Mouse (Mus musculus) bone marrow, adult 2 months (tissue): ENCODE measurements around the gene Tmprss4.

Source experiments
- CTCF ChIP-seq: fragments of 200-500 bp; IDR thresholded peaks from 2 replicates; pipeline ENCODE4 v1.5.1; 2011; ENCODE audit warnings: low read length, control low read depth; ENCODE audit not compliant: control insufficient read depth, insufficient read depth
- POLR2A ChIP-seq: fragments of 200-500 bp; IDR thresholded peaks from 2 replicates; pipeline ENCODE4 v1.6.1; 2011; ENCODE audit warnings: low read depth, mild to moderate bottlenecking, control low read depth, low read length, borderline replicate concordance; ENCODE audit not compliant: control insufficient read depth

DNA sequence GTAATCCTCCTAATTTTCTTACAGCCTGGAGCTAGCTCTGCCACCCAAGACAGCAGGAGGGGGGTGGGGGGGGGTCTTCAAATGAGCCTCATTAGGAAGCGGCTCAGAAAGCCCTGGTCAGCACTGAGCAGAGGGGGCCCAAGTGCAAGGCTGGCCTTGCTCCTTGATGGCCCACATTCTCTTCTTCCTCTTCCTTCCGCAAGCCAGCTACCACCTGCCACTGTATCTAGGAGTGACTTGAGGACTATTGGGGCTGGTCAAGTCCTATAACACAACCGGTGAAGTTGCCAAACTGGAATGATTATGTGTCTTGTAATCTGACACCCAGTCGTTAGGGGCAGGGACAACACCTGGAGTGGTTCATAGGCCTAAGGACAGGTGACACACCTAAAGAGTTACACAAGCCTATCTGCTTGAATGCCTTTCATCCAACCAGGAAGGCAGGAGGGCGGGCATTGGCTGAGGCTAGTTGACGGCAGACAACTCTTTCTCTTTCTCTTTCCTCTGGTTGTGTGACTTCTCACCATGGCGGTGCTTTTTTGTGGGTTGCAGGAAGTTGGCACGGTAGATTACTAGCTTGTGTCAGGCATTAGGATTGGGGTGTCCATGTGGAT, at the start of gene Tmprss4:
- TF ChIP-seq CTCF, result no peak
- TF ChIP-seq POLR2A, result no peak
